Mouse (Mus musculus): ENCODE results near the gene Tada3.
A peak's percentile ranks its signal among the peaks of the same experiment; 100 is the strongest.

Tada3 gene

DNA sequence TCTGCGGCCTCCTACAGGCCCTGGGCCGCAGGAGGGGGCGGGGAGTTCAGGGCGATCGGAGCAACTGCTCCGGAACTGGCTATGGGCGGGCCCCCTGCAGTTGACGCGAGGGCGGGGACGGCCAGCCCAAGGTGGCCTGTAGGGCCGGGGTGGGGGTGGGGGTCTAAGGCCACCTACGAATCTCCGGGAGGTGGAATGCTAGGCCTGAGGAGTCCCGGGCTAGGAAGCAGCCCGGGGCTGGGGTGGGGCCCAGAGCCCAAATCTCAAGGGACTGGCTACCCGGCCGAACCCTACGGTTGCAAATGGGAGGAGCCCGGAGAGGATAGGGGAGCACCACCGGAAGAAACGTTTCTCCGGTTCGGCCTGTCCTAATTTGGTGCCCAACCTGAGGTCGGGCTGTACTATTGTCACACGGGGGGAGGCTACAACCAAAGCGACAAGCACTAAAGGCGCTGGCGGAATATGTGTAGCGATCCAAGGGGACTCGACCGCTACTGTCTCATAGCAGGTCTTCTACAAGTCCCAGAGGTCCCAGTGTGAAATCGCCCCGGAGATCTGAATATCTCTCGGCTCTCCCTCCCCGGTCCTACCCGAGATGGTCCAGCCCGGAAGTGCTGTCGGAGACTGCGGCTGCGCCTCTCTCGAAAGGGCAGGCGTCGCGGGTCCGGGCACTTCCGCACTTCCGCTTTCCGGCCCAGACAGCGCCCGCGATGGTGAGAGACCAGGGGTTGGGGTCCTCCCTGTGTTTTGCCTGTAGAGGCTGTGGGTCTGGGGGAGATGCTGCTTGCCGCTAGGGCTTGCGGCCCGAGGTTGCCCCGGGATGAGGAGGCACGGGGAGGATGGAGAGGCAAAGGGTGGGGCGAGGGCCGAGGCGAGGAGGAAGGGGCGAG is at the start of gene Tada3, which contains the start of gene Arpc4:
Gene Tada3 (minus strand): TSS at position 388 of the 890 bp plus-strand sequence.
Gene Arpc4 (plus strand): TSS at position 620 of the 890 bp plus-strand sequence.
- peak; percentile 94 for DNase-seq

DNA sequence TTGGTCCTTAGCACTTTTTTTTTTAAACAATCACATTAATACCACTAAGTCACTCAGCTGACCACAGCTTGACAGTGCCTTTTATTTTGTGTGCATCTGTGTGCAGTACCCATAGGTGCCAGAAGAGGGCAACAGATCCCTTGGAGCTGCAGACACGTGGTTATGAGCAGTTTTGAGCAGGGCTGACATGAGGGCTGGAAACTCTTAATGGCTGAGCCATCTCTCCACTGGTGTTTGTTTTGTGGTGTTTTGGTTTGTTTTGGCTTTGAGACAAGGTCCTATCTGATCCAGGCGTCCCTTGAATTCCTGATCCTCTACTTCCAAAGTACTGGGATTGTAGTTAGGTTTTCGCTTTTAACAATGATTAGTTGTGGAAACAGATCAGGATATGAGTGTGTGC is 49.7 kb upstream of the Tada3 start:
- peak in 1 of 2 experiments; percentile 39 for DNase-seq

GRCm38 (mm10) chr6:113426696-113427095 is 49.0 kb upstream of the Tada3 start:
- no peak for DNase-seq

- DNase-seq = peak in 1 of 2 experiments; percentile 30
Observed at GRCm38 (mm10) chr6:113424187-113424586, 46.5 kb upstream of the Tada3 start.

DNA sequence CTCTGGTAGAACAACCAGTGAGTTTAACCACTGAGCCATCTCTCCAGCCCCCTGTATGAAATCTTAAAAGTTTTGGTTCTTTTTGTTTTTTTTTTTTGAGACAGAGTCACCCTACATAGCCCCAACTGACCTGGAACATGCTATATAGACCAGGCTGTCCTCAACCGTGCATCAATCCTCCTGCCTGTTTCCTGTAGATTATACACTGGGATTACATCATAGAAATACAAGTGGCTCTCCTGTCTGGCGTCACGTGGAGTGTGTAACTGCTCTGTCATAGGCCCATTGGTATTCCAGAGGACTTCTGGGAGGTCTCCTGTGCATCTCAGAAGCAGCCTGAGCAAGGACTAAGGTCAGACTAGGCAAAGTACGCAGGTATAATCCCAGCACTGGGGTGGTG is 45.3 kb upstream of the Tada3 start:
- DNase-seq = no peak

- peak; percentile 99 to 100 for DNase-seq
Observed at GRCm38 (mm10) chr6:113419199-113419587, 41.5 kb upstream of the Tada3 start, which contains the start of gene Rpusd3. Gene Rpusd3 (minus strand): TSS chr6:113419340.

DNA sequence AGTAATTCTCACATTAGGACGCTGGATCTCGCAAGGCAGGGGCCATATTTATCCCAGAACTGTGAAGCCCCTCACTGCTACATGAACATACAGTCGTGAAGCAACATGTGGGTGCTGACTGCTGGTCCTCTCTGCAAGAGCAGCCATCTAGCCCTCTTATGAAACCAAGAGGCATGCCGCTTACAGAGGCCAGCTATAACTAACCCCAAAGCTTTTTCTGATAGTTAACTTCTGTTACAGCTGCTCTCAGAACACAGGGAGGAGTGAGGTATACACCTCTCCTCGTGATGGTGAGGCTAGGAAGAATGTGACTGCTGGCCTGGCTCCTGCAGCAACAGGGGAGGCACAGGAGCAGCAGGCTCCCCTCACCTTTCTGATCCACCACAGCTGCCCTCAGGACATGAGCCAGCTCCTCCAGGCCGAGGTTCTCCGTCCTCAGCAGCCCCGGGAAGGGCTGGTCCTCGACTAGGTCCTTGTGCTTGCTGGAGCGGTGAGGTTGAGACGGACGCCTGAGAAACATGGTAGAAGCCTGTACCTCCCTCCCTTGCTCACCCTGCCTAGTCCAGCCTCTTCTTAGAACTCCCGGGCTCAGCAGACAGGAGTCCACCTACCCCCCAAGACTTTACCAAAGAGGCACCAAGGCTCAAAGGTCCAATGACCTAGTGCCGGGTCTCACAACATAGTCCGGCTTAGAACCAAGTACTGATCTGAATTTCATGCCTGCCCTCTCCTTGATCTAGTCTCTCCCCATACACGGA is 40.9 kb upstream of the Tada3 start:
- peak; percentile 24 to 48 for DNase-seq

DNA sequence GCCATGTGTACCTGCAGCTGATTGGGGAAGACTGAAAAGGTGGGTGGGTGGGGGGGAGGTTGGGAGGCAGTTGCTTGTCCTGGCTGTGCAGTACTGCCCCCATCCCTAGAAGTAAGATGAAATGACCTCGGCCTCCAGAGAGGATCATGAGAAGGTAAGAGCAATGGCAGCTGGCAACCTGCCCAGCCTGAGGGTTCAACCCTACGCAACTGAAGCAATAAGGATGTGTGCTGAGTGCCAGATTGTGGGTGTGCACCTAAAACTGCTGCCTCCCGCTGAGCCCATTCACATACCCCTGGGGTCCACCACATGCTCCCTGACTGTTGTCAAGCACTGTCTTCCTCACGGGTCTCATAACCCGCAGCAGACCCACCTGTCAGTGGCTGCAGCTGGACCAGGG is 38.7 kb upstream of the Tada3 start:
- DNase-seq = peak; percentile 27 to 39

- DNase-seq = no peak
Observed at GRCm38 (mm10) chr6:113410001-113410400, 32.3 kb upstream of the Tada3 start.

DNA sequence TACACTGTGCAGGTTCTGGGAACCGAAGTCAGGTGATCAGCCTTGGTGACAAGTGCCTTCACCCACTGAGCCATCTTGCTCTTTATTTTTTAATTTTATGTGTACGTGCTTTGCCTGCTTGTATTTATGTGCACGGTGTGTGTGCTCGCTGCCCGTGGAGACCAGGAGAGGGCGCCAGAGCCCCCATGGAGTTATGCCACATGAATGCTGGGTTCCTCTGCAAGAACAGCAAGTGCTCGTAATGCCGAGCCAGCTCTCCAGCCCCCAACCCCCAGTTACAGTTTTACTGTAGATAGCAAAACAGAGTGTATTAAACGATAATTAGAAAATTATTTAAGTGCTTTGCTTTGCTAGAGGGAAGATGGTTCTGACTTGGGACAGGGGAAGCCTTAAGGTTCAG is 29.0 kb upstream of the Tada3 start:
- DNase-seq = no peak

GRCm38 (mm10) chr6:113405483-113405882 is 27.8 kb upstream of the Tada3 start:
- DNase-seq = no peak

- no peak for DNase-seq
Observed at GRCm38 (mm10) chr6:113404649-113405448, 27.2 kb upstream of the Tada3 start.

DNA sequence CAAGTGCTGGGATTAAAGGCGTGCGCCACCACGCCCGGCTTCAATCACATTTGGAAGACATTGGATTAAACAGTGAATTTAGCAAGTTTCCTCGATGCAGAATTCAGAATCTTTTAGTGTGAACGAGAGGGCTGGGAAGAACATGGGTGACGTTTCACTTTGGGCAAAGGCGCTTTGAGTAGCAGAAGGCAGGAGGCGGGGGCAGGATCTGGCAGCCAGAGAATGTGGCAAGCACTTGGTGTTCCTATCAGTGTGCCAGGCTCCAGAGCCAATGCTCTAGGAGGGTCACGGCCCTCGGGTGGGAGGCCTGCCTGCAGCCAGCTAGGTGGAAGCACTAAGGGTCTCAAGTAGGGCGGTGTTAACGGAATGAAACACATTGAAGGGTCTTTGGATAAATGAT is 24.4 kb upstream of the Tada3 start:
- peak; percentile 40 to 60 for DNase-seq

DNA sequence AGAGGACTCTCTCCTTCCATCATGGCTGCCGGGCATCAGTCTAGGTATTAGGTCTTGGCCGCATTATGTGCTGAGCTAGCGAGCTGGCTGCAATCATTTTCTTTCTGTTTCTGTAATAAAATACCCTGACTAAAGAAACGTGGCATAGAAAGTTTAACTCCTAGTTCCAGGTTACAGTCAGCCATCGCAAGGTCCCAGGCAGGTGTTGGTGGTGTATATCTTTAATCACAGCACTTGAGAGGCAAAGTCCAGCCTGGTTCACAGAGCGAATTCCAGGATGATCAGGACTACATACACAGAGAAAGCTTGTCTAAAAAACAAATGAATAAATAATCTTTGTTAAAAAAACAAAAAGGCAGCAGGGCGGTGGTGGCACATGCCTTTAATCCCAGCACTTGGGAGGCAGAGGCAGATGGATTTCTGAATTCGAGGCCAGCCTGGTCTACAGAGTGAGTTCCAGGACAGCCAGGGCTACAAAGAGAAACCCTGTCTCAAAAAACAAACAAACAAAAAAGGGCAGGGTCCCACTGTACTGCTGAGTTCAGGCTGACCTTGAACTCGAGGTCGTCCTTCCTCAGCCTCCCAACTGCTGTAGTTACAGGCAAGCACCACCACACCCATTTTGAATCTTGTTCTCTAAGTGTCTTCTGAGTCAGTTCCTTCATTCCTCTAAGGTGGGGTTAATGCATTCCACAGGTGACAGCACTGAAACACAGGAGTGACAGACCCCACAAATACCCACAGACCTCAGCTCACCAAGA is 18.8 kb upstream of the Tada3 start:
- DNase-seq = no peak

DNA sequence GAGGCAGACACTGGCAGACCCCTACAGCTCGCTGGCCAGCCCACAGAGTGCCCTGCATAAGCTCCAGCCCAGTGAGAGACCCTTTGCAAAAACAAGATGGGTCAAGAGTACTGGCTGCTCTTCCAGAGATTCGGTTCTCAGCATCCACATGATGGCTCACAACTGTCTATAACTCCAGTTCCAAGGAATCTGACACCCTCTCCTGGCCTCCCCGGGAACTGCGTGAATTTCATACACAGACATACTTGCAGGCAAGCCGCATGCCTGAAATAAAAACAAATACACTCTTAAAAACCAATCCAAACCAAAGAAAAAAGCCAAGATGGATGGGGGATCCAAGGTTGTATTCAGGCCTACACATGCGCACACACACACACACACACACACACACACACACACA is 17.8 kb upstream of the Tada3 start:
- DNase-seq = no peak

GRCm38 (mm10) chr6:113394811-113395210 is 17.1 kb upstream of the Tada3 start:
- no peak for DNase-seq

GRCm38 (mm10) chr6:113393951-113394350 is 16.3 kb upstream of the Tada3 start:
- no peak for DNase-seq

GRCm38 (mm10) chr6:113392387-113393071 is 14.8 kb upstream of the Tada3 start:
- peak; percentile 66 to 72 for DNase-seq

DNA sequence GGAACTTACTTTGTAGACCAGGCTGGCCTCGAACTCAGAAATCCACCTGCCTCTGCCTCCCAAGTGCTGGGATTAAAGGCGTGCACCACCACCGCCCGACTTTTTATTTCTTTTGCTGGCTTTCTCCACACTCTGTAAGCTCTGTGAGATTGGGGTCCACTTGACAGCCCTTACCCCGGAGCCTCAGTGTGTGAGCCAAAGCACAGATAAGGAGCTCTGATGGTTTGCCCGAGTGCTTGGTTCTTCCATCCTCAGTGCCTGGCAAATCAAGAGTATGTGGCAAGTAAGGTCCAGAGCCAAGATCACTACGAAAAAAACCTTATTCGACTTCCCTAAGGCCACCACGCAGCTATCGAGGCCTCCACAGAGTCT is 14.3 kb upstream of the Tada3 start:
- no peak for DNase-seq

- no peak for DNase-seq
Observed at GRCm38 (mm10) chr6:113390715-113391114, 13.0 kb upstream of the Tada3 start.

GRCm38 (mm10) chr6:113388960-113389359 is 11.3 kb upstream of the Tada3 start, which contains the start of gene Ttll3:
Gene Ttll3 (plus strand): TSS chr6:113389260.
- DNase-seq = no peak
